Mouse (Mus musculus): ENCODE measurements around the gene Mertk. TPM values are rescaled to one million over a fixed set of nuclear protein-coding genes. Genes with fewer than 3 reads are reported as not detected.
"Not testable (repeated sequence)": the region's sequence is repeated elsewhere in the genome, so short reads cannot be mapped to it uniquely, and the experiment has no call there.

Mertk gene
- total RNA-seq (2022) = 10 to 100 TPM; 33.7 to 40.4 (median 36.1) TPM

GRCm38 (mm10) chr2:128698693-128699181 is at the start of gene Mertk:
TSS of gene Mertk (plus strand) at chr2:128698956.
- DNase-seq (ENCODE audit: low spot score in 2 of 2) = peak; percentile 71 to 74

GRCm38 (mm10) chr2:128680661-128681060 is 18.1 kb upstream of the Mertk start:
- DNase-seq (ENCODE audit: low spot score in 2 of 2) = no peak

GRCm38 (mm10) chr2:128686921-128687557 is 11.7 kb upstream of the Mertk start, which contains the start of gene Anapc1:
TSS of gene Anapc1 (minus strand) at chr2:128687391.
- DNase-seq (ENCODE audit: low spot score in 2 of 2) = peak; percentile 79 to 88

GRCm38 (mm10) chr2:128687558-128688120 is 11.1 kb upstream of the Mertk start:
- no peak for DNase-seq (ENCODE audit: low spot score in 2 of 2)

GRCm38 (mm10) chr2:128692336-128692735 is 6.4 kb upstream of the Mertk start:
- no peak for DNase-seq (ENCODE audit: low spot score in 2 of 2)

DNA sequence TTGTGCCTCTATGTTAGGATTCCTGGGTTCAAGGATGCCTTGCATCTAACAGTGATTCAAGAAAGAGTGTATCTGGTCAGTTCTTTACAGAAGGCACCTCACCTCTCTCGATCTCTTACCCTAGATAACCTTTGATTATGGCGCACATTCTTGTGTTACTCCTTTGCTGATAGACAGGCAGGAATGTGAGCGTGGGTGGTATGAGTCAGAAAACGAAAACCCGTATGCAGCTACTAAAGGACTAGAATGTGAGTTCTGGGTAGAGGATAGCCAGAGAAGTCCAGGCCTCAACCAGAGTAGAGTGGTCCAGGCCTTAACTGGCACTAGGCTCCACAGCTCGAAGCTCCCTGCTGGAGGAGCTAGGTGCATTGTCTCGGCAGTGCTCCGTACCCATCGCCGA is 6.0 kb upstream of the Mertk start:
- DNase-seq (ENCODE audit: low spot score in 2 of 2) = no peak

DNA sequence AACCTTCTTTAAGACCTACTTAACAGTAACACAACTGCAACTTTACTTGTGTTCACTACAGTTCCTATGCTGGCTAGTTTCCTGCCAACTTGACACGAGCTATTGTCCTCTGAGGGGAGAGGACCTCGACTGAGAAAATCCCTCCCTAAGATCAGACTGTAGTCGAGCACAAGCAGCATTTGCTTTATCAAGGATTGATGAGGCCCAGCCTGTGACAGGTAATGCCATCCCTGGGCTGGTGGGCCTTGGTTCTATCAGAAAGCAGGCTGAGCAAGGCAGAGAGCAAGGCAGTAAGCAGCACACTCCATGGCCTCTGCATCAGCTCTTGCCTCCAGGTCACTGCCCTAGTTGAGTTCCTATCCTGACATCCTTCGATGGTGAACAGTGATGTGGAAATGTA is 5.5 kb upstream of the Mertk start:
- DNase-seq (ENCODE audit: low spot score in 2 of 2) = no peak

DNA sequence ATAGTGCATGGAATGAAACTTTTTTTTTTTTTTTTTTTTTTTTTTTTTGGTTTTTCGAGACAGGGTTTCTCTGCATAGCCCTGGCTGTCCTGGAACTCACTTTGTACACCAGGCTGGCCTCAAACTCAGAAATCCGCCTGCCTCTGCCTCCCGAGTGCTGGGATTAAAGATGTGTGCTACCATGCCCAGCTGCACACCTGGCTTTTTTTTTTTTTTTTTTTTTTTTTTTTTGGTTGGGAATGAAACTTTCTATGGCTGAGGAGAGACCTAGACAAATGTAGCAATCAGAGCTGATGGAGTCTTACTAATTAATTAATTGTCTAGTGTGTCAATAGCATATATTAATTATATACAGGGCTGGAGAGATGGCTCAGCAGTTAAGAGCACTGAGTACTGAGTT is 4.9 kb upstream of the Mertk start:
- DNase-seq (ENCODE audit: low spot score in 2 of 2) = not testable (repeated sequence)

GRCm38 (mm10) chr2:128694548-128694947 is 4.2 kb upstream of the Mertk start:
- DNase-seq (ENCODE audit: low spot score in 2 of 2) = no peak

DNA sequence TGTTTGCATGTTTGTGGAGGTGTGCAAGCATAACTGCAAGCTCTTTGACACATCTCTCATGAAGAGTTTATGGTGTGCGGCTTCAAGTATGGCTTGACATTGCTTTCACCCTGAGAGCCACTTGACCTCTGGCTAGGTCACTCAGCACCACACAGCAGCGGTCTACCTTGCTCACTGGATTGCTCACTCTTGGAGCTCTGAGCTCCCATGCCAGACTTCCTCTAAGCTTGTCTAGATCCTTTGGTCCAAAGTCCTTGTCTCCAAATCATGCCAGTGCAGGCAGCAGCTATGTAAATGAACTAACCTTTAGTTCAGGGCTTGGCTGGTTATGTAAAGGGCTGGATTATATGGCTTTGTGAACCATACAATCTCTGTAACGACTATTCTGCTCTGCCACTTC is 2.3 kb upstream of the Mertk start:
- no peak for DNase-seq (ENCODE audit: low spot score in 2 of 2)

GRCm38 (mm10) chr2:128697047-128697446 is 1.7 kb upstream of the Mertk start:
- DNase-seq (ENCODE audit: low spot score in 2 of 2) = no peak

DNA sequence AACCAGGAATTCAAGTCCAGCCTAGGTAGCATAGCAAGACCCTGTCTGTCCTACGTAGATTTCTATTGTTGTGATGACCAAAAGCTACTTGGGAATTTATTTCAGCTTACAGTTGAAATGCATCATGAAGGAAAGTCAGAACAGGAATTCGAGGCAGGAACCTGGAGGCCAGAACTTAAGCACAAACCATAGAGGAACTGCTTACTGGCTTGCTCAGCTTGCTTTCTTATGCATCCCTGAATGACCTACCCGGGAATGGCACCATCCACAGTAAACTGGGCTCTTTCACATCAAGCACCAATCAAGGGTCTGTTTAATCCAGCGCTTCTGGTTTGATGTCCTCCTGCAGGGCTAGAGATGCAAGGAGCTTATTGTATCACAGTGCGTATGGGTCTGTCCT is 1.2 kb upstream of the Mertk start:
- DNase-seq (ENCODE audit: low spot score in 2 of 2) = no peak

DNA sequence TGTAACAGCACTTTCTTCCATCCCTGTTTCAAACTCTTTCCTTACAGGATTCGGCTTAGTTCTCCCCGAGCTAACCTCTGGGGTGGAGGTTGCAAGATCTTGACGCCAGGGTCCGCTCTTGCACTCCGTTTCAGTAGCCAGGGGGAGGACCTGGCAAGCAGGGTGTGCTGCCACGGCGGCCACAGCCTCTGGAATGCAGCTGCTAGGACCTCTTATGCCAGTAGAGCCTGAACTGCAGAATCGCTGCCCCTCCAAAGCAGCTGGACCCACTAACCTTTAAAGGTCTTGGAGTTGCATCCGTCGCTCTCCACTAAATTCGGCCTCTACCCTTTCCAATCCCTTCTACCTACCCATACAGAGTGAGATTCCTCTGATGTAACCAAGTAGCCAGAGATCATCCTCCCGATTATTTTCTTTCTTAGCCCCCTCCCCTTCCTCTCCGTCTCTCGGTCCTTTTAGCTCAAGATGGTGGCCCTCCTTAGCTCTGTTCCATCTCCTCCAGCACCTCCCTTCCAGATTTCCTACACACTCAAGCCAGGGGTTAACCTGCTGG is 540 bp upstream of the Mertk start:
- peak; percentile 52 to 72 for DNase-seq (ENCODE audit: low spot score in 2 of 2)

GRCm38 (mm10) chr2:128699201-128699885 is 587 bp downstream of the Mertk start:
- DNase-seq (ENCODE audit: low spot score in 2 of 2) = no peak

- DNase-seq (ENCODE audit: low spot score in 2 of 2) = peak in 1 of 2 experiments; percentile 20
These were observed 5.7 kb downstream of the Mertk start for GRCm38 (mm10) chr2:128704474-128704873.

DNA sequence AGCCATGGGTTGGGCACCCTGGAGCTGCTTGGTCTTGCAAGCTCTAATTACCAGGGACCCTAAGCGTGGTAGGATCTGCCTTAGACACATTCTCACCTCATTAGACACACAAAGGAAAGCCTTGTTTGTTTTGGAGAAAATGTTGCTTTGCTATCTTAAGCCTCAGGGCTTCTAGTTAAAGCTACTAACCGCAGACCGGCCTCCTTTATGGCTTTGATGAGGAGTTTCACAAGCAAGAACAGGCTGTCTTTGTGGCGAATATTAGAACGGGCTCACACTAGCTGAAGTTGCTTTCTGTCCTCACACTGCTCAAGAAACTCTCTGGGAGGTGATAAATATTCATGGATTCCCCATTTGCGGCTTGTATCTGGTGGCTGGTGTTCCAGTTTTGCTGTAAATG is 10.5 kb downstream of the Mertk start:
- DNase-seq (ENCODE audit: low spot score in 2 of 2) = peak; percentile 28 to 32

DNA sequence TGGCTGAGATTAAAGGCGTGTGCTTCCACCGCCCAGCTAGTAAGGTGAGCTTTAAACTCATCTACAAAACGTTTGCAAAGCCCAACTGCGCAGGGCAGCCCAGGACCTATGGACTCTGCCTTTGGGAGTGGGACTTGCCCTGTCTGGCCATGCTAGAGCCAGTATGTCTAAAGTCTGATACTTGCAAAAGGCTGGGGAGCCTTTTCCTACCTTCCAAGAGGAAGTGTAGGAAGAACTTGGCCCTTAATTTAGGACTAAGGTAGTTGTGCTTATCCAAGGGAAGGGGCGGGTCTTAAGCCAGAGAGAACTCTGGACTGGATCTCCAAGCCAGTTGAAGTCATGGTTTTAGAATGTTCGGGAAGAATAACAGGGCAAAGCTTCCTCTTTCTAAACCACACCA is 11.9 kb downstream of the Mertk start:
- no peak for DNase-seq (ENCODE audit: low spot score in 2 of 2)

GRCm38 (mm10) chr2:128712940-128713339 is 14.2 kb downstream of the Mertk start:
- DNase-seq (ENCODE audit: low spot score in 2 of 2) = no peak

- no peak for DNase-seq (ENCODE audit: low spot score in 2 of 2)
These were observed 14.8 kb downstream of the Mertk start for GRCm38 (mm10) chr2:128713548-128714003.

DNA sequence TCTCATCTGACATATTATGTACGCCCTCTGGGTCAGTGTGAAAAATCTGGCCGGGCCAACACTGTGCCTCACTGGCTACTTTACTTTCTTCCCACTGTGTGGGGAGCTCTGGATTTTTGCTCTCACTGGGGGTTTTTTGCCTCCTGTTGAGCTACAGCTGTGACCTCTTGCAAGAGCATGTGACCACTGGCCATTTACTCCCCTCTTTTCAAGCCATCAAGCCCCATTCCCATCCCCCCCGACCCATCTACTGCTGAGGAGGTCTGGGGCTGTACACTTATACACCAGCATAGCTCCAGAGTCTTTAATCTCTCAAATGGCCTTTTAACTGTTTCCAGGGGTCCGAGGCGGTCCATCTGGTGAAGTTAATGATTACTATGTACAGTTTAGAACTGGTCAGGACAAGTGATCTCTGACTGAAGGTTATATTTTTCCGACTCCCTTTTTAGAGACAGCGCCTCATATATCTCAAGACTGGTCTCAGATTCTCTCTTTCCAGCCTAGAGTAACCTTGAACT is 16.0 kb downstream of the Mertk start:
- DNase-seq (ENCODE audit: low spot score in 2 of 2) = no peak

DNA sequence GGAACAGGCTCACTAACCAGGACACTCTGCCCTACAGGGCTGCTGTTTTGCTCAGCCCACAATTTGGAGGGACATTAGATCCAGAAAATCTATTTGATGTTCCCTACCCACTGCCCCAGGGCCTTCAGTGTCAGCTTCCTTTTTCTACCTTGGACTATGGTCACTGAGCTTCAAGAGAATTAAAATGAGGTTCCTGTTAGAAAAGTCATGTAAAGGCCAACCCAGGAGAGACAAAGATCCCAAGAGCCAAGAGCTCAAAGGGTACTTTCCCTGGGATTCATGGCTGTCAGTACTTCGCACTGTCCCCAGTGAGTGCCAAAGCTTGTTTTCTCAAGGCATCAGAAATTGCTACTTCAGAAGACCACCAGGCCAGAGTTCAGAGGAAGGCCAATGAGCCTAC is 17.2 kb downstream of the Mertk start:
- no peak for DNase-seq (ENCODE audit: low spot score in 2 of 2)

GRCm38 (mm10) chr2:128719380-128719779 is 20.6 kb downstream of the Mertk start:
- DNase-seq (ENCODE audit: low spot score in 2 of 2) = no peak

Measured in layer of hippocampus, adult 8-10 months (tissue).